Mouse (Mus musculus) erythroblast, embryonic 14.5 days (primary cell): ENCODE results near the gene Tomm34.

Experiments
- GATA1 ChIP-seq: IDR thresholded peaks from 2 replicates; pipeline ENCODE4 v1.6.1; 2012; ENCODE audit warnings: low read length, inconsistent platforms, mixed read lengths
- TAL1 ChIP-seq: IDR thresholded peaks from 3 replicates; pipeline ENCODE4 v1.6.1; 2012; ENCODE audit warnings: low read length, inconsistent platforms, mixed read lengths

DNA sequence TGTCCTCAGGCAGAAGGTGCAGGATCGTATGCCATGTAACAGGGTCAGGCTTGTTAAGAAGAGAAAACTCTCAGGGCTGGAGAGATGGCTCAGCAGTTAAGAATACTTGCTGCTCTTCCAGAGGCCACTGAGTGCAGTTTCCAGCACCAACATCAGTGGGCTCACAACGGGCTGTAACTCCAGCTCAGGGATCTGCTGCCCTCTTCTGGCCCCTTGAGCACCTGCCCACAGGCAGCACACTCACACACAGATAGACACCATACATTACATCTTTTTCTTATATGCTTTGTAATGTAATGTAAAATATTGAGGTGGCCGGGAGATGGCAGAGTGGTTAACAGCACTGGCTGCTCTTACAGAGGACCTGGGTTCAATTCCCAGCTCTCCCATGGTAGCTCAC, 38.0 kb downstream of the Tomm34 start:
- TF ChIP-seq GATA1 (no peak), TAL1 (no peak)
